Mouse (Mus musculus) kidney, embryonic 14.5 days (tissue): Measurements from ENCODE around the gene Opalin. TPM values are rescaled to one million over a fixed set of nuclear protein-coding genes. Genes with fewer than 3 reads are reported as not detected.

Experiments used
- ATAC-seq: fragments of 200-750 bp; cut with Nextera tagmentation; 2 replicates; pipeline ENCODE4 v1.8.0; 2017; ENCODE audit warnings: moderate number of reproducible peaks, mild to moderate bottlenecking, moderate TSS enrichment, moderate library complexity; ENCODE audit not compliant: low FRiP score, low TSS enrichment
- H3K27ac ChIP-seq: fragments of 300-500 bp; sonication (generic); 2 replicates; pipeline ENCODE4 v1.5.1; 2014; ENCODE audit warnings: low read depth, mild to moderate bottlenecking, low read length, moderate library complexity, mixed read lengths
- H3K27me3 ChIP-seq: fragments of 300-500 bp; sonication (generic); 2 replicates; pipeline ENCODE4 v1.6.1; 2014; ENCODE audit warnings: mild to moderate bottlenecking, low read length; ENCODE audit not compliant: control insufficient read depth, insufficient read depth
- H3K36me3 ChIP-seq: fragments of 300-500 bp; sonication (generic); 2 replicates; pipeline ENCODE4 v1.6.1; 2014; ENCODE audit warnings: low read length, mixed read lengths; ENCODE audit not compliant: control insufficient read depth, insufficient read depth
- H3K4me1 ChIP-seq: fragments of 300-500 bp; sonication (generic); 2 replicates; pipeline ENCODE4 v1.6.1; 2014; ENCODE audit warnings: low read length, mixed read lengths; ENCODE audit not compliant: control insufficient read depth, insufficient read depth
- H3K4me2 ChIP-seq: fragments of 300-500 bp; sonication (generic); replicated peaks from 2 replicates; pipeline ENCODE4 v1.6.1; 2014; ENCODE audit warnings: low read depth, mild to moderate bottlenecking, low read length
- H3K4me3 ChIP-seq: fragments of 300-500 bp; sonication (generic); 2 replicates; pipeline ENCODE4 v1.5.1; 2014; ENCODE audit warnings: mild to moderate bottlenecking, low read length
- H3K9ac ChIP-seq: fragments of 300-500 bp; sonication (generic); 2 replicates; pipeline ENCODE4 v1.6.1; 2014; ENCODE audit warnings: low read depth, mild to moderate bottlenecking, low read length, moderate library complexity
- H3K9me3 ChIP-seq: fragments of 300-500 bp; sonication (generic); 2 replicates; pipeline ENCODE4 v1.6.1; 2016; ENCODE audit warnings: low read length; ENCODE audit not compliant: control insufficient read depth
- WGBS: fragments of 180-500 bp; shearing (Covaris S2); extraction: QIAGEN DNeasy Blood & Tissue Kit; methylation state at CpG from one replicate; pipeline ENCODE4 v1.1.7; 2014; 5-methylcytosine and 5-hydroxymethylcytosine counted together
- polyA plus RNA-seq: library from polyadenylated mRNA; unstranded; fragments of >200 nt; fragmentation: Nextera tagmentation; extraction: Ambion mirVana; gene quantifications from 2 replicates; pipeline ENCODE4 v1.2.1, GENCODE M21; 2014

Gene Opalin
- polyA plus RNA-seq = not detected in 2 replicates

GRCm38 (mm10) chr19:41076906-41077305, at the start of gene Opalin:
Gene Opalin, minus strand, starts transcription at chr19:41077113.
- H3K9me3 ChIP-seq = no peaks in the 10 kb centered on the region
- 88% methylated on average over 3 of the region's 3 CpGs for WGBS
- H3K4me1 ChIP-seq = no peaks in the 10 kb centered on the region
- no peaks in the 10 kb centered on the region for H3K36me3 ChIP-seq
- no peaks in the 10 kb centered on the region for H3K27me3 ChIP-seq
- no peak within 1 kb of the TSS for H3K4me2 ChIP-seq
- H3K4me3 ChIP-seq = no peak within 1 kb of the TSS
- no peak within 1 kb of the TSS for H3K27ac ChIP-seq
- no peak for ATAC-seq
- no peak within 1 kb of the TSS for H3K9ac ChIP-seq

GRCm38 (mm10) chr19:41123009-41123408, 46.1 kb upstream of the Opalin start:
- no peaks in the 10 kb centered on the region for H3K4me1 ChIP-seq
- H3K4me2 ChIP-seq = no peak overlapping the region
- no peaks in the 10 kb centered on the region for H3K9me3 ChIP-seq
- H3K4me3 ChIP-seq = no peak overlapping the region
- no peak for ATAC-seq
- no peak overlapping the region for H3K9ac ChIP-seq
- no peaks in the 10 kb centered on the region for H3K27me3 ChIP-seq
- H3K36me3 ChIP-seq = no peaks in the 10 kb centered on the region
- 12% methylated on average over 3 of the region's 3 CpGs for WGBS
- no peak overlapping the region for H3K27ac ChIP-seq

GRCm38 (mm10) chr19:41119924-41120323, 43.0 kb upstream of the Opalin start:
- 87% methylated on average over 13 of the region's 13 CpGs for WGBS
- no peak overlapping the region for H3K4me2 ChIP-seq

GRCm38 (mm10) chr19:41118346-41118745, 41.4 kb upstream of the Opalin start:
- no peaks in the 10 kb centered on the region for H3K9me3 ChIP-seq
- H3K27me3 ChIP-seq = no peaks in the 10 kb centered on the region
- no peak overlapping the region for H3K9ac ChIP-seq
- no peak overlapping the region for H3K27ac ChIP-seq
- H3K4me3 ChIP-seq = no peak overlapping the region
- H3K4me1 ChIP-seq = no peaks in the 10 kb centered on the region
- H3K4me2 ChIP-seq = no peak overlapping the region
- no peaks in the 10 kb centered on the region for H3K36me3 ChIP-seq
- ATAC-seq = no peak
- 31% methylated on average over 6 of the region's 6 CpGs for WGBS

More at GRCm38 (mm10) chr19:41119924-41120323, 43.0 kb upstream of the Opalin start:
- H3K4me1 ChIP-seq = no peaks in the 10 kb centered on the region
- ATAC-seq = no peak
- H3K36me3 ChIP-seq = no peaks in the 10 kb centered on the region
- no peak overlapping the region for H3K4me3 ChIP-seq
- H3K9ac ChIP-seq = no peak overlapping the region
- H3K27me3 ChIP-seq = no peaks in the 10 kb centered on the region
- no peak overlapping the region for H3K27ac ChIP-seq
- no peaks in the 10 kb centered on the region for H3K9me3 ChIP-seq

GRCm38 (mm10) chr19:41117334-41117733, 40.4 kb upstream of the Opalin start:
- Histone ChIP-seq H3K9ac (no peak overlapping the region), H3K36me3 (no peaks in the 10 kb centered on the region), H3K4me2 (no peak overlapping the region), H3K27me3 (no peaks in the 10 kb centered on the region), H3K27ac (no peak overlapping the region), H3K4me1 (no peaks in the 10 kb centered on the region), H3K9me3 (no peaks in the 10 kb centered on the region), H3K4me3 (no peak overlapping the region)
- 89% methylated on average over 4 of the region's 4 CpGs for WGBS
- ATAC-seq = no peak

- 37% methylated on average over 5 of the region's 5 CpGs for WGBS
- H3K9me3 ChIP-seq = no peaks in the 10 kb centered on the region
- no peak overlapping the region for H3K27ac ChIP-seq
- H3K9ac ChIP-seq = no peak overlapping the region
- ATAC-seq = no peak
- H3K36me3 ChIP-seq = no peaks in the 10 kb centered on the region
- no peaks in the 10 kb centered on the region for H3K4me1 ChIP-seq
- H3K27me3 ChIP-seq = no peaks in the 10 kb centered on the region
- H3K4me3 ChIP-seq = no peak overlapping the region
- H3K4me2 ChIP-seq = no peak overlapping the region
Measured at GRCm38 (mm10) chr19:41114611-41115010, 37.7 kb upstream of the Opalin start.

- 80% methylated on average over 17 of the region's 17 CpGs for WGBS
- Histone ChIP-seq H3K27me3 (no peaks in the 10 kb centered on the region), H3K27ac (no peak overlapping the region), H3K4me3 (no peak overlapping the region), H3K36me3 (no peaks in the 10 kb centered on the region), H3K4me2 (no peak overlapping the region), H3K9ac (no peak overlapping the region), H3K9me3 (no peaks in the 10 kb centered on the region), H3K4me1 (no peaks in the 10 kb centered on the region)
- no peak for ATAC-seq
Measured at GRCm38 (mm10) chr19:41113911-41114531, 37.1 kb upstream of the Opalin start.

- H3K27ac ChIP-seq = no peak overlapping the region
- ATAC-seq = no peak
- no peak overlapping the region for H3K9ac ChIP-seq
- no peaks in the 10 kb centered on the region for H3K36me3 ChIP-seq
- no peaks in the 10 kb centered on the region for H3K9me3 ChIP-seq
- no peak overlapping the region for H3K4me3 ChIP-seq
- no peak overlapping the region for H3K4me2 ChIP-seq
- H3K27me3 ChIP-seq = no peaks in the 10 kb centered on the region
- 10% methylated on average over 6 of the region's 6 CpGs for WGBS
- no peaks in the 10 kb centered on the region for H3K4me1 ChIP-seq
Measured at GRCm38 (mm10) chr19:41112609-41113008, 35.7 kb upstream of the Opalin start.

DNA sequence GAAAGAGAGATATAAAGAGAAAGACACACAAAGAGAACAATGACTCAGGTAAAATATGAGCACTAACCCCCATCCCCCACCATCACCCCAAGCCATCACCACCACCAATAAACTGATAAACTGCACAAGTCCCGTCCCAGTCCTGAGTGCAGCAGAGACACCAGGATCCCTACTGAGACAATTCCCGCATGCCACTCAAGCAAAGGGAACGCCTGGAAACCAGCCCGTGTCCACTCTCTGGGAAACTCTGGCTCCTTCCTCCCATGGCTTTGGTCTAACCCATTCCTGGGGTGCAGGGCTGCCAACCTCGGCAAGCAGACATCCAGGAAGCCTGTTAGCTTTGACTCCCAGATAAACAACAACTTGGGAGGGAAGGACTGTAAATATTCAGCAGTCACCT, 33.1 kb upstream of the Opalin start:
- no peak overlapping the region for H3K27ac ChIP-seq
- no peak for ATAC-seq
- no peak overlapping the region for H3K4me3 ChIP-seq
- no peak overlapping the region for H3K4me2 ChIP-seq
- H3K4me1 ChIP-seq = no peaks in the 10 kb centered on the region
- H3K36me3 ChIP-seq = no peaks in the 10 kb centered on the region
- no peaks in the 10 kb centered on the region for H3K27me3 ChIP-seq
- no peak overlapping the region for H3K9ac ChIP-seq
- H3K9me3 ChIP-seq = no peaks in the 10 kb centered on the region
- 55% methylated on average over 5 of the region's 5 CpGs for WGBS
